Mouse (Mus musculus) C2C12 (cell line): Measurements from ENCODE around the gene Cd164.

Experiments used
- CEBPB ChIP-seq: IDR thresholded peaks from one replicate; pipeline ENCODE4 v1.6.1; 2011; ENCODE audit warnings: low read depth, mild to moderate bottlenecking, control low read depth, moderate library complexity
- CTCF ChIP-seq: IDR thresholded peaks from one replicate; pipeline ENCODE4 v1.5.1; 2011; ENCODE audit not compliant: control insufficient read depth, insufficient read depth, insufficient read length
- MAX ChIP-seq: IDR thresholded peaks from one replicate; pipeline ENCODE4 v1.6.1; 2011; ENCODE audit warnings: mild to moderate bottlenecking, control low read depth
- MYOD1 ChIP-seq: IDR thresholded peaks from one replicate; pipeline ENCODE4 v1.6.1; 2011; ENCODE audit warnings: low read depth; ENCODE audit not compliant: control insufficient read depth, insufficient read length
- MYOG ChIP-seq: IDR thresholded peaks from one replicate; pipeline ENCODE4 v1.6.1; 2011; ENCODE audit not compliant: control insufficient read depth, insufficient read length; ENCODE audit errors: extremely low read depth
- USF1 ChIP-seq: IDR thresholded peaks from one replicate; pipeline ENCODE4 v1.6.1; 2011; ENCODE audit warnings: low read depth, mild to moderate bottlenecking, control low read depth, moderate library complexity

- TF ChIP-seq CTCF, result peak; percentile 13
- TF ChIP-seq MYOG, result no peak
- no peak for TF ChIP-seq USF1
- no peak for TF ChIP-seq CEBPB
- no peak for TF ChIP-seq MAX
- TF ChIP-seq MYOD1, result no peak
These were observed 10.1 kb upstream of the Cd164 start for GRCm38 (mm10) chr10:41509160-41509559.
